Mouse (Mus musculus): ENCODE measurements around the gene Irak3.
"Not testable (repeated sequence)": the region's sequence is repeated elsewhere in the genome, so short reads cannot be mapped to it uniquely, and the experiment has no call there.

Gene Irak3

DNA sequence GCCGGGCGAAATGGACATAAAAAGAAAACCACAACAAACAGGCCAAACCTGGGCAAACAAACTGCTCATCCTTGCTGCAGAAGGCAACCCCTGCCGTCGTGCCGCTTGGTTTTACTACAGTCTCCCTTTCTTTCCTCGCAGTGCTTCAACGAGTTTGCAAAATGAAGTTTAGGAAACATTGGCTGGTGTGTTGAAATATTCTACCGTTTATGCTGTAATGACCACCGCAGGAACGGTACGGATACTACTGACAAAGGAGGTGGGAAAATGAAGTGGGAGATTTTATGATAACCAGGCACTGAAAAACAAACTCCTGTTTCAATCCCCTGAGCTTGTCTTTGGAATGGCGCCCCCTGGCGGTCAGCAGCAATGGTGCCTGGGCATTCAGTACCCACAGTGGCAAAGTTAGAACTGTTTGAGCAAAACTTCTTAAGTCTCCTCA lies at the start of gene Irak3:
Irak3 (minus strand) TSS at position 170 of the 442 bp plus-strand sequence.
- peak; percentile 81 for DNase-seq (ENCODE audit: extremely low spot score)

DNA sequence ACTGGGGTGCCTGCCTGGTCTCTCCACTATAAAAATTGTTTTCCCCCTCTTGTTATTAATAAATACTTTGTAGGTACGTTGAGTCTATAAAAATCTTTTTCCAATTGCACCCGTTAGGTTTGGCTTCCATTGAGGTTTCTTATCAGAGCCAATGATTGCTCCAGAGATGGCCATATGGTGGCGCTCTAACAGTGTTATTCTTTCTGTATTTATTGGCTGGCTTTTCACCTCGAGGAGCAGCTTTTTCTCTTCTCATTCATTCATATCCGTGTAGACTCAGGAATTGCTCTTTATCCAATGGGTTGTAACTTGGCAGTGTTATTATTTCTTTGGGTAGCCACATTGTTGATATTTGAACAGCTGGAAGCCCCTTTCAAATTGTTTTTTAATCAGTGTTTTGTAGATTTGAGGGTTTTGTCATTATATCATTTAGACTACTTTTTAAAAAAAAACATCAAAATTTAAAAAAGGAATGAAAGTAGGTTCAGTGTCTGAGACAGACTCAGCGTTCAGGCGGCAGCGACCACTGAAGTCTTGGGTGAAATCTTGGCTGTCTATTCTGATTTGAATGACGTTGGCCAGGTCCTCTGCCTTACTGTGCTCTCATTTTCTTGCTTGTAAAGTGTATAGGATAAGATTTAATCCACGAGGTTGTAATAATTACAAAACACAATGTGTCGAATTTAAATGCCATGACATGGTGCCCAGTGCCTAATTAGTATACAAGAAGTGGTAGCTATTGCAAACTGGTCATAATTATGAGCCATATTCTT lies 49.2 kb upstream of the Irak3 start:
- no peak for DNase-seq (ENCODE audit: extremely low spot score)

GRCm38 (mm10) chr10:120246994-120247750 lies 45.2 kb upstream of the Irak3 start:
- peak; percentile 79 for DNase-seq (ENCODE audit: extremely low spot score)

GRCm38 (mm10) chr10:120245681-120246080 lies 43.8 kb upstream of the Irak3 start:
- no peak for DNase-seq (ENCODE audit: extremely low spot score)

DNA sequence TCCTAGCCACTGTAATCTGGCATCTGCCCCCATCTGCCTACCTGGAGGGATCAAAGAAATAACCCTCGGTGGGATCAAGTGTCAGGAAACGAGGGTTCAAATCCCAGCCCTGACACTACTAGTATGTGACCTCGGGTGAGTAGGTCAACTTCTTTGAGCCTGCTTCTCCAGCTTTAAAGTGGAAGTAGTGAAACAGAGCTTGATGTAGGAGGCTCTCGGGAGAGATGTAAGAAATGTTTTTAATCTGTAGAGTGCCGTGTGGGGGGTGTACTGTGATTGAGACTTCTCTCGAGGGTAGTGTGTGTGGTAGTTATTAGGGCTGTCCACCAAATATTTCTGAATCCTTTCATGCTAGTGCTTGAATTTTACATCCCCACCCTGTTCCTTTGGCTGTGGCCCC lies 40.5 kb upstream of the Irak3 start:
- DNase-seq (ENCODE audit: extremely low spot score), result no peak

DNA sequence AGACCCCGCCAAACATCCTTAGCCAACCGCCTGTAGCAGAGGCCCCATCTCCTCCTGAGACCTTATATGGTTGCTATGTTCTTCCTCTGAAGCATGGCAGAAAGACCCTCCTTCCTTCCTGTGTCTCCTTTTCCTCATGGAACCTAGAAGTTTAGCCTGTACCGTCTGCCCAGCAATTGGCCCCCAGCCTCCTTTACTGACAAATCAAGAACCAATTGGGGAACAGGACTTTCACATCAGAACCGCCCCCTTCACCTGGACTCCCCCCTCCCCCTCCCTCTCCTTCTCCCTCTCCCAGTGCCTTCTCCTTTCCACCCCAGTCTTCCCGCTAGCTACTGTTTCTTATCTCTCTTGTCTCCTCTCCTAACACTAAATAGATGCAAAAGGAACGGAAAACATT lies 37.5 kb upstream of the Irak3 start:
- no peak for DNase-seq (ENCODE audit: extremely low spot score)

GRCm38 (mm10) chr10:120238241-120238640 lies 36.3 kb upstream of the Irak3 start:
- DNase-seq (ENCODE audit: extremely low spot score), result no peak

DNA sequence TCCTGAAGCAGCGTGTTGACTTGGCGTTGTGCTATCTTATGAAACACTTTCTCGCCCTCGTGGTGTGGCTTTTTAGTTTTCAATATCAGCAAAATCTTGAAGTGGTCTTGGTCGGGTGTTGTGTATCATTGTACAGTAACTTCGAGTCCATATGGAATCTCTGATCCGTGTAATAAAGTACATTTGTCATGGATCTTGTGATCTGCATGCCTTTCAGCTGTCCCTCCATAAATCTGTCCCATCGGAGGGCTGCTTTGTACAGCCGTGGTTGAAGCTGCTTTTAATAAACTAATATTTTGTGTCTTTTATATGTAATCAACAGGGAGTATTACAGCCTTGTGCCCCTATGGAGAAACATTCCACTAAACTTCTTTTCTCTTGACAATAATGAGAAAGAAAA lies 34.9 kb upstream of the Irak3 start:
- DNase-seq (ENCODE audit: extremely low spot score), result no peak

GRCm38 (mm10) chr10:120233655-120234367 lies 31.9 kb upstream of the Irak3 start:
- peak; percentile 63 for DNase-seq (ENCODE audit: extremely low spot score)

- DNase-seq (ENCODE audit: extremely low spot score), result peak; percentile 59
These were observed 29.8 kb upstream of the Irak3 start for GRCm38 (mm10) chr10:120231718-120232117.

DNA sequence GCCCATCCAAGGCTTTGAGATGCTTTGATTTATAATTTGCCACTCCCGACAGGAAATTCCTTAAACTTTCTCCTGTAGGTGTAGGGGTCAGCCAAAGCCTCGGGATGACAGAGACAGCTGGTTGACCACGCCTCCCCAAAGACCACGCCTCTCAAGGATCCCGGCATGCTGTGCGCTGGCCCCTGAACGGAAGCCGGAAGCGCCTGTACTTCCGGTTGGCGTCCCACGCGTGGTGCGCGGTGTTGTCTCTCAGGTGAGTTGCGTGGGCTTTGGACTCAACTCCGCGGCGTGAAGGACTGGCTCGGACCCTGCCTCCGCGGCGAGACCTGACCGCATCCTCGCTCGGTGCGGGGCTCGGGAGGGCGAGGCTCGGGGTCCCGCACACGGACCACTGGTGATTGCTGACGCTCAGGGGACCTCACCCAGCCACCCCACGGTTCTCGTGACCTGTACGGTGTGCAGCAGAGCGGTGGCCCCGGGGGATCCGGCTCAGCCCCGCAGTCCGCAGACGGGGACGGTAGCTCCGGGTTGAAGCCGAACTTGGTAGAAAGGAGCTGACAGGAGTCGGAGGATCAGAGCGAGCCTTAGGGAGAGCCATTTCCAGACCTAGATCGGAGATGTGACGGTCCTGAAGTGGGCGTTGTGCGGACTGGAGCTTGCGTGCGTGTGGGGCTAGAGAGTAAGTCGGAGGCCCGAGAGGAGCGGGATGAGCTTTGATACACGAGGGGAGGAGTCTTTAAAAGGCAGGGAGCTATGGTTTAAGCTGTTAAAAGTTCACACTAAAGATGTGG lies 25.1 kb upstream of the Irak3 start, which contains the start of gene Llph:
Llph (plus strand) TSS at position 200 of the 791 bp plus-strand sequence.
- DNase-seq (ENCODE audit: extremely low spot score), result peak; percentile 88

- no peak for DNase-seq (ENCODE audit: extremely low spot score)
These were observed 18.8 kb upstream of the Irak3 start for GRCm38 (mm10) chr10:120220776-120221175.

DNA sequence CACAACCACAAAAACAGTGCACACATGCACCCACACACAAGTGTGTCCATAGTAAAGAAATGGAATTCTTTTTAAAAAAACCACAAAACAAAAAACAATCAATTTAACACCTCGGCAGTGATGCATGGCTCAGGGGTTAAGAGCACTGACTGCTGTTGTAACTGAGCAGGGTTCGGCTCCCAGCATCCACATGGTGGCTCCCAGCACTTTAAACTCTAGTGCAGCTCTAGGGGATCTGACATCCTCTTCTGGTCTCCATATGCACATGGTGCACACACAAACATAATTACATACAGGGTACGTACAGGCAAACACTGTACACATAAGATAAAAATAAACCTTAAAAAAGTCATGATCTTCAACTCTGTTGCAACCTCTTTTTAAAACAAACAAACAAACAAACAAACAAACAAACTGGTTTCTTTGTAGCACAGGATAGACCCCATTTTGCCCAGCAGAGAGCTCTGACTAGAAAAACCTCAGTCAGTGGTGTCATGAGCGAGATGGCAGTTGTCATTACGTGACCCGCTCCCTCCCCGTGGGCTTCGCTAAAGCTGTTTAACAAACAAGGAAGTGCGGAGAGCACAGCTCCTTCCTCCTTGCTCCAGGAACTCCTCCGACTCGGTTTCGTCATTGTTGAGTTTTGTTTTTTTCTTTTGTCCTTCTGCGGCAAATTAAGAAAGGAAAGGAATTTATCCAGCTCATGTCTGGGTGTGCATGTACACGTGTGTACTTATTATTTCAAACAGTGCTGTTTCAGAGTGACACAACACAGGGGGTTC lies 17.8 kb upstream of the Irak3 start:
- DNase-seq (ENCODE audit: extremely low spot score), result no peak

DNA sequence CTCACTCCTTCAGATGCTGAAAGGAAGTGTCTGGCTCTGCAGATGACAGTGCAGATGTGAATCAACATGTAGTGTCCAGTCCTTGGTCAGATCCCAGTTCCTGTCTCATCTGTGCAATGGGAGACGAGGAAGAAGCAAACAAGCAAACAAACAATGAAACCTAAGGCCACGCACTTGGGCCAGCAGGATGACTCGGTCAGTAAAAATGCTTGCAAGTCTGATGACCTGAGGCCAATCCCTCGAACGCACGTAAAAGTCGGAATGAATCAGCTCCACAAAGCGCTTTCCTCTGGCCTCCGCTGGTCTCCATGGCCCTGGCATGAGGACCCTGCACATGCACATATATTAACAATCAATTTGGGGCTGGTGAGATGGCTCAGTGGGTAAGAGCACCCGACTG lies 17.1 kb upstream of the Irak3 start:
- no peak for DNase-seq (ENCODE audit: extremely low spot score)

GRCm38 (mm10) chr10:120217099-120217498 lies 15.2 kb upstream of the Irak3 start:
- DNase-seq (ENCODE audit: extremely low spot score), result not testable (repeated sequence)

DNA sequence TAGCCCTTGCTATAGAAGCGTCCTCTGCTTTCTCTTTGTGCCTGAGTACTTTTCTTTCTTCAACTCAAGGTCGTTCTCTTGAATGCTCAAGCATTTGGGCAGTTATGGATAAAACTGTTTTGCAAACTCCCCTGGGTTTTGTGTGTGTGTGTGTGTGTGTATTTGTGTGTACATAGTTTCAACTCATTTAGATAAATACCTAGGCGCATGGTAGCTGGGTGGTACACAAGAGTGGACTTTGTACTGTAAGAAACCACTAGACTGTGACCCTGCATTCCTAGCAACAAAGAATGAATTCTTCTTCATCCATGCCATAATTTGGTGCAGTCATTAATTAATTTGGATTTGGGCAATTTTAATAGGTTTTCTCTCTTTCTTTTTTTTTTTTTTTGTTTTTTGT lies 8.2 kb upstream of the Irak3 start:
- DNase-seq (ENCODE audit: extremely low spot score), result no peak

GRCm38 (mm10) chr10:120209539-120209925 lies 7.6 kb upstream of the Irak3 start:
- no peak for DNase-seq (ENCODE audit: extremely low spot score)

DNA sequence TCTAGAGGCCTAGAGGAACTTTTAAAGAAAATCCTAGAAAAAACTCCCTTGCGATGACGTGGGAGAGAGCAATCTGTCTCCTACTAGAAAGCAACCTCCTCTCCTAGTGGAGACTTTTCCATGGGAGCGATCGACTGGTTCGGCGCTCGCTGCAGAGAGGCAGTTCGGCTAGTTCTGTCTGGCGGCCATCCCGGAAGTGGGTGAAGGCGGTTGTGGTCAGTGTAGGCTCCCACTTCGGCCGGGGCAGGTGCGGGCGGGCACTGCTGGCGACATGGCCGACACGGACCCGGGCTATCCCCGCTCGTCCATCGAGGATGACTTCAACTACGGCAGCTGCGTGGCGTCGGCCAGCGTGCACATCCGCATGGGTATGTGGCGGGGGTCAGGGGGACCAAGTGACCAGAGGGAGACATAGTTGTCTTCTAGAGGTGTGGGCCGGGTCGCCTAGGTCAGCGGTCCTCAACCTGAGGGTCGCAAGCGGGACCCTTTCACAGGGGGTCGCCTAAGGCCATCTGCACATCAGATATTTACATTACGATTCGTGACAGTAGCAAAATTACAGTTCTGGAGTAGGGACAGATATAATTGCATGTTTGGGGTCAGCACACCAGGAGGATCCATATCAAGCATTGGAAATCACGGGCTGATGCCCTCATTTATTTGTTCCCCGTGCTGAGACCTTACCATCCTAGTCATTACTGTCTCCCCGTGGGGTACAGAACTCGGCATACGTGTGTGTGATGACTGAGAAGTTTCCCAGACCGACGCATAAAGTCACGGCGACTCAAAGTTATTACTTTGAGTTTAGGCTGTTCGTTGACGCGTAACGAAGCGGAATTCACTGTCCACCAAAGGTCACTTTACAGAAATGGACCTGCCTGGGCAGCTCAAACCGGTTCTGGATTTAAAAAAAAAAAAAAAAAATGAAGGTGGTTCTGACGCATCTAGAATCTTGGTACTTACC lies 6.9 kb upstream of the Irak3 start:
- peak; percentile 91 for DNase-seq (ENCODE audit: extremely low spot score)

GRCm38 (mm10) chr10:120208015-120208414 lies 6.1 kb upstream of the Irak3 start:
- no peak for DNase-seq (ENCODE audit: extremely low spot score)

Measured in embryo, embryonic 9.5 days (tissue).